Mouse (Mus musculus) common myeloid progenitor, adult 5-6 weeks (primary cell): ENCODE measurements at regions not wholly inside any gene's neighbourhood (a gene's known extent, or its start where the extent isn't known, plus 50 kb on each side); places are given as distances from the start of the nearest gene placed in this dataset.
A peak's percentile ranks its signal among the peaks of the same experiment; 100 is the strongest.

Experiments used
- ATAC-seq: replicated peaks from 2 replicates; pipeline ENCODE4 v1.8.0; 2016; ENCODE audit warnings: low read depth, mild to moderate bottlenecking, moderate TSS enrichment, inconsistent platforms; ENCODE audit not compliant: poor library complexity, severe bottlenecking

- ATAC-seq, result peak; percentile 62
These were observed 69.2 kb upstream of the Rgs1 start for GRCm38 (mm10) chr1:144318289-144318688.

GRCm38 (mm10) chr1:144317560-144317959 is 68.5 kb upstream of the Rgs1 start:
- peak; percentile 27 for ATAC-seq

- ATAC-seq, result no peak
These were observed 67.2 kb upstream of the Rgs1 start for GRCm38 (mm10) chr1:144316251-144316650.

GRCm38 (mm10) chr1:144314382-144314781 is 65.3 kb upstream of the Rgs1 start:
- ATAC-seq, result no peak

- ATAC-seq, result peak; percentile 36
These were observed 64.3 kb upstream of the Rgs1 start for GRCm38 (mm10) chr1:144313318-144313717.

- no peak for ATAC-seq
These were observed 60.9 kb upstream of the Rgs1 start for GRCm38 (mm10) chr1:144309901-144310300.

GRCm38 (mm10) chr1:144308313-144308712 is 59.3 kb upstream of the Rgs1 start:
- peak; percentile 43 for ATAC-seq

GRCm38 (mm10) chr1:144307854-144308285 is 58.8 kb upstream of the Rgs1 start:
- ATAC-seq, result no peak

GRCm38 (mm10) chr1:144307017-144307853 is 58.2 kb upstream of the Rgs1 start:
- peak; percentile 78 for ATAC-seq

GRCm38 (mm10) chr1:144306284-144306683 is 57.2 kb upstream of the Rgs1 start:
- no peak for ATAC-seq

- 0 out of 2 replicates have a peak, but pooled peaks have one; percentile 24 for ATAC-seq
These were observed 51.6 kb upstream of the Rgs1 start for GRCm38 (mm10) chr1:144300670-144301069.
